Mouse (Mus musculus): Measurements from ENCODE around the gene Wdtc1. TPM values are rescaled to one million over a fixed set of nuclear protein-coding genes. Genes with fewer than 3 reads are reported as not detected.

Gene Wdtc1
- total and polyA plus RNA-seq, 3 experiments = 61.8 to 96.1 (median 73.6) TPM

GRCm38 (mm10) chr4:133285299-133285698 lies 68.0 kb downstream of the Wdtc1 start:
- intact Hi-C loops (cut with DNase I) = no loop called here
- no peaks in the 10 kb centered on the region for H3K79me2 ChIP-seq (replicated peaks; ENCODE audit: control insufficient read depth, insufficient read depth, low read length)
- no peak for TF ChIP-seq POLR2A (IDR thresholded peaks at IDR 0.05; ENCODE audit: insufficient read depth, low read depth, low read length)
- no peak for TF ChIP-seq EP300 (IDR thresholded peaks at IDR 0.05; ENCODE audit: insufficient read depth, low read depth, low read length)
- no peak for TF ChIP-seq CTCF (IDR thresholded peaks at IDR 0.05)
- 47% methylated on average over 3 of the region's 3 CpGs for WGBS
- no peak overlapping the region for H3K27ac ChIP-seq
- H3K36me3 ChIP-seq (ENCODE audit: control insufficient read depth, insufficient read depth, low read length) = no peaks in the 10 kb centered on the region
- H3K27me3 ChIP-seq (ENCODE audit: control insufficient read depth, insufficient read depth, low read length) = no peaks in the 10 kb centered on the region
- H3K4me1 ChIP-seq (ENCODE audit: control insufficient read depth, insufficient read depth, low read length) = peaks cover 3% of the 10 kb centered on the region; the same call in 1 of the 2 replicates
- H3K4me3 ChIP-seq = no peak overlapping the region
- DNase-seq = no peak
- H3K9ac ChIP-seq (ENCODE audit: low read depth, low read length) = no peak overlapping the region

- 55% methylated on average over 4 of the region's 4 CpGs for WGBS
- H3K79me2 ChIP-seq (replicated peaks; ENCODE audit: control insufficient read depth, insufficient read depth, low read length) = no peaks in the 10 kb centered on the region
- H3K4me3 ChIP-seq = no peak overlapping the region
- TF ChIP-seq CTCF (IDR thresholded peaks at IDR 0.05) (no peak), EP300 (IDR thresholded peaks at IDR 0.05; ENCODE audit: insufficient read depth, low read depth, low read length) (no peak), POLR2A (IDR thresholded peaks at IDR 0.05; ENCODE audit: insufficient read depth, low read depth, low read length) (no peak)
- no peak overlapping the region for H3K27ac ChIP-seq
- H3K4me1 ChIP-seq (ENCODE audit: control insufficient read depth, insufficient read depth, low read length) = peaks cover 5% of the 10 kb centered on the region
- no peak for DNase-seq
- intact Hi-C loops (cut with DNase I) = no loop called here
- H3K9ac ChIP-seq (ENCODE audit: low read depth, low read length) = no peak overlapping the region
- H3K36me3 ChIP-seq (ENCODE audit: control insufficient read depth, insufficient read depth, low read length) = no peaks in the 10 kb centered on the region
- H3K27me3 ChIP-seq (ENCODE audit: control insufficient read depth, insufficient read depth, low read length) = no peaks in the 10 kb centered on the region
These were observed 70.6 kb downstream of the Wdtc1 start for GRCm38 (mm10) chr4:133282656-133283055.

GRCm38 (mm10) chr4:133281951-133282481 lies 71.3 kb downstream of the Wdtc1 start:
- H3K9ac ChIP-seq (ENCODE audit: low read depth, low read length) = no peak overlapping the region
- H3K36me3 ChIP-seq (ENCODE audit: control insufficient read depth, insufficient read depth, low read length) = no peaks in the 10 kb centered on the region
- H3K27me3 ChIP-seq (ENCODE audit: control insufficient read depth, insufficient read depth, low read length) = no peaks in the 10 kb centered on the region
- TF ChIP-seq EP300 (IDR thresholded peaks at IDR 0.05; ENCODE audit: insufficient read depth, low read depth, low read length) (no peak), CTCF (IDR thresholded peaks at IDR 0.05) (no peak), POLR2A (IDR thresholded peaks at IDR 0.05; ENCODE audit: insufficient read depth, low read depth, low read length) (no peak)
- H3K4me3 ChIP-seq = no peak overlapping the region
- DNase-seq = no peak
- intact Hi-C loops (cut with DNase I) = no loop called here
- H3K79me2 ChIP-seq (replicated peaks; ENCODE audit: control insufficient read depth, insufficient read depth, low read length) = no peaks in the 10 kb centered on the region
- whole genome bisulfite sequencing = 32% methylated on average over 5 of the region's 5 CpGs
- H3K27ac ChIP-seq = no peak overlapping the region
- peaks cover 5% of the 10 kb centered on the region for H3K4me1 ChIP-seq (ENCODE audit: control insufficient read depth, insufficient read depth, low read length)

- Histone ChIP-seq H3K4me3 (no peak overlapping the region), H3K27ac (no peak overlapping the region), H3K9ac (ENCODE audit: low read depth, low read length) (no peak overlapping the region), H3K27me3 (ENCODE audit: control insufficient read depth, insufficient read depth, low read length) (no peaks in the 10 kb centered on the region), H3K79me2 (replicated peaks; ENCODE audit: control insufficient read depth, insufficient read depth, low read length) (no peaks in the 10 kb centered on the region), H3K36me3 (ENCODE audit: control insufficient read depth, insufficient read depth, low read length) (no peaks in the 10 kb centered on the region), H3K4me1 (ENCODE audit: control insufficient read depth, insufficient read depth, low read length) (peaks cover 6% of the 10 kb centered on the region)
- no peak for DNase-seq
- no peak for TF ChIP-seq CTCF (IDR thresholded peaks at IDR 0.05)
- no peak for TF ChIP-seq POLR2A (IDR thresholded peaks at IDR 0.05; ENCODE audit: insufficient read depth, low read depth, low read length)
- no peak for TF ChIP-seq EP300 (IDR thresholded peaks at IDR 0.05; ENCODE audit: insufficient read depth, low read depth, low read length)
- intact Hi-C loops (cut with DNase I) = no loop called here
- 20% methylated on average over 7 of the region's 7 CpGs for WGBS
These were observed 71.8 kb downstream of the Wdtc1 start for GRCm38 (mm10) chr4:133281513-133281912.

- peaks cover 8% of the 10 kb centered on the region for H3K4me1 ChIP-seq (ENCODE audit: control insufficient read depth, insufficient read depth, low read length)
- intact Hi-C loops (cut with DNase I) = loop anchor here (2.0 kb wide), 1 partner anchor 60 kb away; no protein-coding TSS in a partner anchor
- H3K4me3 ChIP-seq = no peak overlapping the region; the same call in 1 of the 2 replicates
- H3K79me2 ChIP-seq (replicated peaks; ENCODE audit: control insufficient read depth, insufficient read depth, low read length) = peaks cover 4% of the 10 kb centered on the region
- DNase-seq = no peak
- H3K9ac ChIP-seq (ENCODE audit: low read depth, low read length) = no peak overlapping the region
- no peak for TF ChIP-seq CTCF (IDR thresholded peaks at IDR 0.05)
- no peak for TF ChIP-seq POLR2A (IDR thresholded peaks at IDR 0.05; ENCODE audit: insufficient read depth, low read depth, low read length)
- TF ChIP-seq EP300 (IDR thresholded peaks at IDR 0.05; ENCODE audit: insufficient read depth, low read depth, low read length) = no peak
- WGBS = 74% methylated on average over 3 of the region's 3 CpGs
- no peaks in the 10 kb centered on the region for H3K36me3 ChIP-seq (ENCODE audit: control insufficient read depth, insufficient read depth, low read length)
- no peaks in the 10 kb centered on the region for H3K27me3 ChIP-seq (ENCODE audit: control insufficient read depth, insufficient read depth, low read length)
- H3K27ac ChIP-seq = peak overlapping the region; percentile 70
These were observed 74.8 kb downstream of the Wdtc1 start for GRCm38 (mm10) chr4:133278482-133278881.

- peaks cover 4% of the 10 kb centered on the region for H3K79me2 ChIP-seq (replicated peaks; ENCODE audit: control insufficient read depth, insufficient read depth, low read length)
- 9% methylated on average over 6 of the region's 6 CpGs for WGBS
- H3K4me1 ChIP-seq (ENCODE audit: control insufficient read depth, insufficient read depth, low read length) = peaks cover 8% of the 10 kb centered on the region
- no peak for DNase-seq
- H3K27ac ChIP-seq = peak overlapping the region; percentile 70
- H3K36me3 ChIP-seq (ENCODE audit: control insufficient read depth, insufficient read depth, low read length) = no peaks in the 10 kb centered on the region
- intact Hi-C loops (cut with DNase I) = loop anchor here (2.0 kb wide), 1 partner anchor 61 kb away; no protein-coding TSS in a partner anchor
- TF ChIP-seq EP300 (IDR thresholded peaks at IDR 0.05; ENCODE audit: insufficient read depth, low read depth, low read length) = no peak
- TF ChIP-seq POLR2A (IDR thresholded peaks at IDR 0.05; ENCODE audit: insufficient read depth, low read depth, low read length) = no peak
- no peak for TF ChIP-seq CTCF (IDR thresholded peaks at IDR 0.05)
- H3K27me3 ChIP-seq (ENCODE audit: control insufficient read depth, insufficient read depth, low read length) = no peaks in the 10 kb centered on the region
- peak overlapping the region; percentile 85 for H3K4me3 ChIP-seq
- peak overlapping the region; percentile 83; the same call in 1 of the 2 replicates for H3K9ac ChIP-seq (ENCODE audit: low read depth, low read length)
These were observed 75.2 kb downstream of the Wdtc1 start for GRCm38 (mm10) chr4:133278067-133278466.

Measured in heart, adult 2 months (tissue).